Mouse (Mus musculus) 416B (cell line): Measurements from ENCODE around the gene Gja8.

Experiments used
- DNase-seq: peaks from one replicate; pipeline ENCODE4 v3.0.0; 2011; ENCODE audit warnings: low read depth

Gene Gja8

GRCm38 (mm10) chr3:96925920-96926319, at the start of gene Gja8:
Gene Gja8 (minus strand): TSS chr3:96926020.
- no peak for DNase-seq

GRCm38 (mm10) chr3:96974467-96974866, 48.6 kb upstream of the Gja8 start:
- DNase-seq: no peak

GRCm38 (mm10) chr3:96970986-96971385, 45.2 kb upstream of the Gja8 start:
- DNase-seq: no peak

GRCm38 (mm10) chr3:96963088-96964034, 37.5 kb upstream of the Gja8 start:
- DNase-seq: no peak

- no peak for DNase-seq
These were observed 34.8 kb upstream of the Gja8 start for GRCm38 (mm10) chr3:96960597-96960996.

- no peak for DNase-seq
These were observed 27.8 kb upstream of the Gja8 start for GRCm38 (mm10) chr3:96953489-96954233.

- DNase-seq: no peak
These were observed 16.9 kb upstream of the Gja8 start for GRCm38 (mm10) chr3:96942706-96943105.

GRCm38 (mm10) chr3:96938738-96939137, 12.9 kb upstream of the Gja8 start:
- DNase-seq: peak; percentile 81

GRCm38 (mm10) chr3:96937606-96938005, 11.8 kb upstream of the Gja8 start:
- DNase-seq: no peak

- peak; percentile 85 for DNase-seq
These were observed 10.4 kb upstream of the Gja8 start for GRCm38 (mm10) chr3:96936241-96936640.

- no peak for DNase-seq
These were observed 5.5 kb upstream of the Gja8 start for GRCm38 (mm10) chr3:96931261-96931681.

- DNase-seq: no peak
These were observed 1.2 kb downstream of the Gja8 start for GRCm38 (mm10) chr3:96924631-96925030.

- no peak for DNase-seq
These were observed 4.8 kb downstream of the Gja8 start for GRCm38 (mm10) chr3:96920991-96921390.

GRCm38 (mm10) chr3:96905592-96905991, 20.2 kb downstream of the Gja8 start:
- DNase-seq: no peak

GRCm38 (mm10) chr3:96904851-96905541, 20.8 kb downstream of the Gja8 start, which contains the start of gene Gpr89:
Gene Gpr89 (minus strand): TSS chr3:96905346.
- peak; percentile 93 for DNase-seq

- no peak for DNase-seq
These were observed 21.4 kb downstream of the Gja8 start, which contains the start of gene Gja5 for GRCm38 (mm10) chr3:96904393-96904792. Gene Gja5 (plus strand): TSS chr3:96904693.

GRCm38 (mm10) chr3:96902336-96902999, 23.4 kb downstream of the Gja8 start:
- DNase-seq: no peak

- no peak for DNase-seq
These were observed 42.1 kb downstream of the Gja8 start for GRCm38 (mm10) chr3:96883690-96884089.

- no peak for DNase-seq
These were observed 43.6 kb downstream of the Gja8 start for GRCm38 (mm10) chr3:96882061-96882849.

GRCm38 (mm10) chr3:96881557-96881956, 44.3 kb downstream of the Gja8 start:
- DNase-seq: no peak

- no peak for DNase-seq
These were observed 45.4 kb downstream of the Gja8 start for GRCm38 (mm10) chr3:96880385-96880784.
